Mouse (Mus musculus): ENCODE measurements at regions not wholly inside any gene's neighbourhood (a gene's known extent, or its start where the extent isn't known, plus 50 kb on each side); places are given as distances from the start of the nearest gene placed in this dataset.
A peak's percentile ranks its signal among the peaks of the same experiment; 100 is the strongest.
"Not testable (repeated sequence)": the region's sequence is repeated elsewhere in the genome, so short reads cannot be mapped to it uniquely, and the experiment has no call there.

GRCm38 (mm10) chr14:86067743-86068142 lies 1073.3 kb downstream of the Diaph3 start:
- TF ChIP-seq CTCF (IDR thresholded peaks at IDR 0.05; ENCODE audit: low read depth) (no peak), EP300 (IDR thresholded peaks at IDR 0.05; ENCODE audit: low read depth) (no peak)
- Histone ChIP-seq H3K4me1 (ENCODE audit: control insufficient read depth, insufficient read depth) (no peaks in the 10 kb centered on the region), H3K4me3 (ENCODE audit: low read depth, low read length) (no peak overlapping the region), H3K4me2 (ENCODE audit: low read depth, low read length) (no peak overlapping the region), H3K9ac (replicated peaks; ENCODE audit: low read depth, low read length) (no peak overlapping the region), H3K27ac (ENCODE audit: low read depth) (no peak overlapping the region), H3K27me3 (ENCODE audit: control insufficient read depth, insufficient read depth, low read length) (no peaks in the 10 kb centered on the region), H3K36me3 (replicated peaks; ENCODE audit: control insufficient read depth, insufficient read depth, low read length) (no peaks in the 10 kb centered on the region), H3K9me3 (replicated peaks; ENCODE audit: control insufficient read depth, low read length) (no peaks in the 10 kb centered on the region)
- ATAC-seq (ENCODE audit: insufficient read depth, low read depth) (no peak), DNase-seq (ENCODE audit: low spot score) (no peak)
- 79% methylated on average over 1 of the region's 1 CpGs for WGBS

GRCm38 (mm10) chr14:86063620-86063943 lies 1077.5 kb downstream of the Diaph3 start:
- no peaks in the 10 kb centered on the region for H3K36me3 ChIP-seq (replicated peaks; ENCODE audit: control insufficient read depth, insufficient read depth, low read length)
- DNase-seq (ENCODE audit: low spot score) (no peak), ATAC-seq (ENCODE audit: insufficient read depth, low read depth) (no peak)
- H3K9me3 ChIP-seq (replicated peaks; ENCODE audit: control insufficient read depth, low read length), result no peaks in the 10 kb centered on the region
- no peak for TF ChIP-seq EP300 (IDR thresholded peaks at IDR 0.05; ENCODE audit: low read depth)
- no peak overlapping the region for H3K4me2 ChIP-seq (ENCODE audit: low read depth, low read length)
- no peak overlapping the region for H3K9ac ChIP-seq (replicated peaks; ENCODE audit: low read depth, low read length)
- no peaks in the 10 kb centered on the region for H3K4me1 ChIP-seq (ENCODE audit: control insufficient read depth, insufficient read depth)
- H3K4me3 ChIP-seq (ENCODE audit: low read depth, low read length), result no peak overlapping the region
- H3K27me3 ChIP-seq (ENCODE audit: control insufficient read depth, insufficient read depth, low read length), result no peaks in the 10 kb centered on the region
- no peak overlapping the region for H3K27ac ChIP-seq (ENCODE audit: low read depth)
- 74% methylated on average over 3 of the region's 3 CpGs for WGBS

- TF ChIP-seq EP300 (IDR thresholded peaks at IDR 0.05; ENCODE audit: low read depth), result no peak
- peak; percentile 38 for TF ChIP-seq CTCF (IDR thresholded peaks at IDR 0.05; ENCODE audit: low read depth)
- 68% methylated on average over 11 of the region's 11 CpGs for WGBS
- H3K4me2 ChIP-seq (ENCODE audit: low read depth, low read length), result no peak overlapping the region
- H3K9ac ChIP-seq (replicated peaks; ENCODE audit: low read depth, low read length), result no peak overlapping the region
- no peak overlapping the region for H3K4me3 ChIP-seq (ENCODE audit: low read depth, low read length)
- H3K36me3 ChIP-seq (replicated peaks; ENCODE audit: control insufficient read depth, insufficient read depth, low read length), result no peaks in the 10 kb centered on the region
- no peak overlapping the region for H3K27ac ChIP-seq (ENCODE audit: low read depth)
- no peaks in the 10 kb centered on the region for H3K9me3 ChIP-seq (replicated peaks; ENCODE audit: control insufficient read depth, low read length)
- DNase-seq (ENCODE audit: low spot score) (peak; percentile 22), ATAC-seq (ENCODE audit: insufficient read depth, low read depth) (no peak)
- H3K4me1 ChIP-seq (ENCODE audit: control insufficient read depth, insufficient read depth), result no peaks in the 10 kb centered on the region
- no peaks in the 10 kb centered on the region for H3K27me3 ChIP-seq (ENCODE audit: control insufficient read depth, insufficient read depth, low read length)
These were observed 1078.0 kb downstream of the Diaph3 start for GRCm38 (mm10) chr14:86062885-86063619.

DNA sequence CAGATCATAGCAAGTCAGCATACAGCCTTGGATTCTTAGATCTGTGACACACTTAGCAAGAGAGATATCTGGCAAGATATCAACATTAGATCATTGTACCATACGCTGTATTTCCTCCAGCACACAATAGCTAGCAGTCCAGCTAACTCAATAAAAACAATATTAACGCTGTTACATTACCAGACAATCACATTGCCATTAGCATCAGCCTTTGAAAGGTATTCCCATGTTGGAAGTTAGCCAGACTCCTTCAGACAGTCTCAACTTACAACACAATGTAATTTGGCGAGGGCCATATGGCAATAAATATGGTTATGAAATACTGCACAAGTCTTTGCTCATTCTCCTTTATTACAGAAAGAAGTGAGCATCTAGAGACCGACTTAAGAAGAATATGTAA lies 1084.0 kb downstream of the Diaph3 start:
- Histone ChIP-seq H3K36me3 (replicated peaks; ENCODE audit: control insufficient read depth, insufficient read depth, low read length) (no peaks in the 10 kb centered on the region), H3K27me3 (ENCODE audit: control insufficient read depth, insufficient read depth, low read length) (no peaks in the 10 kb centered on the region), H3K4me1 (ENCODE audit: control insufficient read depth, insufficient read depth) (no peaks in the 10 kb centered on the region), H3K4me3 (ENCODE audit: low read depth, low read length) (no peak overlapping the region), H3K9ac (replicated peaks; ENCODE audit: low read depth, low read length) (no peak overlapping the region), H3K27ac (ENCODE audit: low read depth) (no peak overlapping the region), H3K4me2 (ENCODE audit: low read depth, low read length) (no peak overlapping the region), H3K9me3 (replicated peaks; ENCODE audit: control insufficient read depth, low read length) (no peaks in the 10 kb centered on the region)
- WGBS, result 57% methylated on average over 4 of the region's 4 CpGs
- ATAC-seq (ENCODE audit: insufficient read depth, low read depth) (0 out of 2 replicates have a peak, but pooled peaks have one; percentile 27), DNase-seq (ENCODE audit: low spot score) (no peak)
- TF ChIP-seq EP300 (IDR thresholded peaks at IDR 0.05; ENCODE audit: low read depth) (no peak), CTCF (IDR thresholded peaks at IDR 0.05; ENCODE audit: low read depth) (no peak)

GRCm38 (mm10) chr14:86054668-86055067 lies 1086.4 kb downstream of the Diaph3 start:
- Histone ChIP-seq H3K4me2 (ENCODE audit: low read depth, low read length) (no peak overlapping the region), H3K4me1 (ENCODE audit: control insufficient read depth, insufficient read depth) (no peaks in the 10 kb centered on the region), H3K27ac (ENCODE audit: low read depth) (no peak overlapping the region), H3K4me3 (ENCODE audit: low read depth, low read length) (no peak overlapping the region), H3K9ac (replicated peaks; ENCODE audit: low read depth, low read length) (no peak overlapping the region), H3K9me3 (replicated peaks; ENCODE audit: control insufficient read depth, low read length) (no peaks in the 10 kb centered on the region), H3K36me3 (replicated peaks; ENCODE audit: control insufficient read depth, insufficient read depth, low read length) (no peaks in the 10 kb centered on the region), H3K27me3 (ENCODE audit: control insufficient read depth, insufficient read depth, low read length) (no peaks in the 10 kb centered on the region)
- DNase-seq (ENCODE audit: low spot score) (no peak), ATAC-seq (ENCODE audit: insufficient read depth, low read depth) (no peak)
- TF ChIP-seq CTCF (IDR thresholded peaks at IDR 0.05; ENCODE audit: low read depth) (no peak), EP300 (IDR thresholded peaks at IDR 0.05; ENCODE audit: low read depth) (no peak)
- WGBS, result 80% methylated on average over 1 of the region's 1 CpGs

DNA sequence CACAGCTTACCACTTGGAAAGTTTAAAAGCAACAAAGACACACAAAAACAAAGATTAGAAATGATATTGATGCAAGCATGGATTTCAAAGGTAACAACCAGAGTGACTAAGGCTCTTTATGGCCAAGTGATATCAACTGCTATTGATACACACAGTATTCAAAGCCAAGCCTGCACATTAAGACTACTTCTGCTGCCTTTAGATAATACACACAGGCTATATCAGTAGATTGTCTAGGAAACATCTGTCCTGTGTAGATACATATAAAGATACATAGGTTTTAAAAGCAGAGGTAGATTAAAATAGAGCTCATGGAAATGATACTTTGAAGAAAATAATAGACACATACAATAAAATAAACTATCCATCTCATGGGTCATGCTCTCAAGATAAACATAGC lies 1111.6 kb downstream of the Diaph3 start:
- H3K27ac ChIP-seq (ENCODE audit: low read depth), result no peak overlapping the region
- DNase-seq (ENCODE audit: low spot score) (no peak), ATAC-seq (ENCODE audit: insufficient read depth, low read depth) (no peak)
- no peaks in the 10 kb centered on the region for H3K4me1 ChIP-seq (ENCODE audit: control insufficient read depth, insufficient read depth)
- H3K9me3 ChIP-seq (replicated peaks; ENCODE audit: control insufficient read depth, low read length), result no peaks in the 10 kb centered on the region
- H3K9ac ChIP-seq (replicated peaks; ENCODE audit: low read depth, low read length), result no peak overlapping the region
- H3K36me3 ChIP-seq (replicated peaks; ENCODE audit: control insufficient read depth, insufficient read depth, low read length), result no peaks in the 10 kb centered on the region
- no peak overlapping the region for H3K4me3 ChIP-seq (ENCODE audit: low read depth, low read length)
- H3K4me2 ChIP-seq (ENCODE audit: low read depth, low read length), result no peak overlapping the region
- H3K27me3 ChIP-seq (ENCODE audit: control insufficient read depth, insufficient read depth, low read length), result no peaks in the 10 kb centered on the region
- TF ChIP-seq EP300 (IDR thresholded peaks at IDR 0.05; ENCODE audit: low read depth) (no peak), CTCF (IDR thresholded peaks at IDR 0.05; ENCODE audit: low read depth) (no peak)

DNA sequence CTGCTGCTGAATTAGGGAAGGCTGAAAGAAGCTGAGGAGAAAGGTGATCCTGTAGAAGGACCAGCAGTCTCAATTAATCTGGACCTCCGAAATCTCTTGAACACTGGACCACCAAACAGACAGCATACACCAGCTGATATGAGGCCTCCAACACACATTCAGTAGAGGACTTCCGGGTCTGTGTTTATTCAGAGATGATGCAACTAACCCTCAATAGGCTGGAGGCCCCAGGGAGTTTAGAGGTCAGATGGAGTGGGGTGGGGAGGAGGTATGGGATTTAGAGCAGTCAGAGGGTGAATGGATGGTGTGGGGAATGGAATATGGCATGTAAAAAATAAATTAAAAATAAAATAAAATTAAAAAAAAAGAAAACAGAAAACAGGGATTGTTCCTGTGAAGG lies 1123.4 kb downstream of the Diaph3 start:
- 75% methylated on average over 2 of the region's 2 CpGs for WGBS
- not testable (repeated sequence) for H3K36me3 ChIP-seq (replicated peaks; ENCODE audit: control insufficient read depth, insufficient read depth, low read length); H3K9ac ChIP-seq (replicated peaks; ENCODE audit: low read depth, low read length); H3K9me3 ChIP-seq (replicated peaks; ENCODE audit: control insufficient read depth, low read length); H3K4me2 ChIP-seq (ENCODE audit: low read depth, low read length); ATAC-seq (ENCODE audit: insufficient read depth, low read depth); H3K27me3 ChIP-seq (ENCODE audit: control insufficient read depth, insufficient read depth, low read length); DNase-seq (ENCODE audit: low spot score); H3K4me3 ChIP-seq (ENCODE audit: low read depth, low read length); H3K27ac ChIP-seq (ENCODE audit: low read depth); H3K4me1 ChIP-seq (ENCODE audit: control insufficient read depth, insufficient read depth)
